Mouse (Mus musculus): ENCODE results near the gene Ldha. TPM values are rescaled to one million over a fixed set of nuclear protein-coding genes. Genes with fewer than 3 reads are reported as not detected.
"Not testable (repeated sequence)": the region's sequence is repeated elsewhere in the genome, so short reads cannot be mapped to it uniquely, and the experiment has no call there.

Ldha gene
- polyA plus RNA-seq, 1 experiment from 2014 or later, result 638 TPM

GRCm38 (mm10) chr7:46853365-46853764 lies 12.1 kb downstream of the Ldha start:
- Histone ChIP-seq H3K27ac (replicated peaks) (no peak overlapping the region), H3K27me3 (replicated peaks) (no peaks in the 10 kb centered on the region), H3K9ac (replicated peaks) (no peak overlapping the region), H3K4me3 (replicated peaks) (no peak overlapping the region), H3K36me3 (peaks cover 64% of the 10 kb centered on the region), H3K4me1 (no peaks in the 10 kb centered on the region), H3K4me2 (no peak overlapping the region), H3K9me3 (replicated peaks) (no peaks in the 10 kb centered on the region)
- WGBS, result 89% methylated on average over 9 of the region's 9 CpGs
- no peak for ATAC-seq (ENCODE audit: low FRiP score)

GRCm38 (mm10) chr7:46855866-46856560 lies 14.7 kb downstream of the Ldha start:
- Histone ChIP-seq H3K27me3 (replicated peaks) (no peaks in the 10 kb centered on the region), H3K9ac (replicated peaks) (no peak overlapping the region), H3K4me1 (no peaks in the 10 kb centered on the region), H3K4me2 (no peak overlapping the region), H3K27ac (replicated peaks) (no peak overlapping the region), H3K36me3 (peaks cover 44% of the 10 kb centered on the region), H3K4me3 (replicated peaks) (no peak overlapping the region), H3K9me3 (replicated peaks) (no peaks in the 10 kb centered on the region)
- WGBS, result 74% methylated on average over 7 of the region's 7 CpGs
- ATAC-seq (ENCODE audit: low FRiP score), result no peak

- H3K4me1 ChIP-seq, result no peaks in the 10 kb centered on the region
- 78% methylated on average over 9 of the region's 9 CpGs for WGBS
- ATAC-seq (ENCODE audit: low FRiP score), result no peak
- no peaks in the 10 kb centered on the region for H3K27me3 ChIP-seq (replicated peaks)
- no peak overlapping the region for H3K9ac ChIP-seq (replicated peaks)
- no peak overlapping the region for H3K4me3 ChIP-seq (replicated peaks)
- peaks cover 30% of the 10 kb centered on the region for H3K36me3 ChIP-seq
- no peak overlapping the region for H3K4me2 ChIP-seq
- H3K9me3 ChIP-seq (replicated peaks), result no peaks in the 10 kb centered on the region
- no peak overlapping the region for H3K27ac ChIP-seq (replicated peaks)
Observed at GRCm38 (mm10) chr7:46857436-46857835, 16.2 kb downstream of the Ldha start.

- Histone ChIP-seq H3K36me3 (peaks cover 14% of the 10 kb centered on the region), H3K27me3 (replicated peaks) (no peaks in the 10 kb centered on the region), H3K4me3 (replicated peaks) (no peak overlapping the region), H3K27ac (replicated peaks) (no peak overlapping the region), H3K4me1 (no peaks in the 10 kb centered on the region), H3K4me2 (no peak overlapping the region), H3K9ac (replicated peaks) (no peak overlapping the region), H3K9me3 (replicated peaks) (no peaks in the 10 kb centered on the region)
- 55% methylated on average over 6 of the region's 6 CpGs for WGBS
- no peak for ATAC-seq (ENCODE audit: low FRiP score)
Observed at GRCm38 (mm10) chr7:46859031-46859430, 17.8 kb downstream of the Ldha start.

- Histone ChIP-seq H3K27ac (replicated peaks) (no peak within 1 kb of the TSS), H3K4me2 (no peak within 1 kb of the TSS), H3K27me3 (replicated peaks) (no peaks in the 10 kb centered on the region), H3K4me3 (replicated peaks) (no peak within 1 kb of the TSS), H3K4me1 (no peaks in the 10 kb centered on the region), H3K36me3 (no peaks in the 10 kb centered on the region), H3K9ac (replicated peaks) (no peak within 1 kb of the TSS), H3K9me3 (replicated peaks) (no peaks in the 10 kb centered on the region)
- ATAC-seq (ENCODE audit: low FRiP score), result no peak
- WGBS, result 42% methylated on average over 10 of the region's 10 CpGs
Observed at GRCm38 (mm10) chr7:46860996-46861395, 19.7 kb downstream of the Ldha start, which contains the start of gene Ldhc. Gene Ldhc, plus strand, starts transcription at chr7:46861203.

- H3K4me3 ChIP-seq (replicated peaks), result no peak overlapping the region
- no peak overlapping the region for H3K4me2 ChIP-seq
- H3K9ac ChIP-seq (replicated peaks), result no peak overlapping the region
- H3K36me3 ChIP-seq, result no peaks in the 10 kb centered on the region
- H3K27me3 ChIP-seq (replicated peaks), result no peaks in the 10 kb centered on the region
- no peaks in the 10 kb centered on the region for H3K9me3 ChIP-seq (replicated peaks)
- ATAC-seq (ENCODE audit: low FRiP score), result no peak
- H3K4me1 ChIP-seq, result no peaks in the 10 kb centered on the region
- no peak overlapping the region for H3K27ac ChIP-seq (replicated peaks)
- WGBS, result 76% methylated on average over 4 of the region's 4 CpGs
Observed at GRCm38 (mm10) chr7:46871988-46872387, 30.7 kb downstream of the Ldha start.

- Histone ChIP-seq H3K4me1 (no peaks in the 10 kb centered on the region), H3K27ac (replicated peaks) (no peak overlapping the region), H3K4me2 (no peak overlapping the region), H3K9ac (replicated peaks) (no peak overlapping the region), H3K4me3 (replicated peaks) (no peak overlapping the region), H3K27me3 (replicated peaks) (no peaks in the 10 kb centered on the region), H3K36me3 (no peaks in the 10 kb centered on the region), H3K9me3 (replicated peaks) (no peaks in the 10 kb centered on the region)
- no peak for ATAC-seq (ENCODE audit: low FRiP score)
- WGBS, result 71% methylated on average over 4 of the region's 4 CpGs
Observed at GRCm38 (mm10) chr7:46876841-46877240, 35.6 kb downstream of the Ldha start.

GRCm38 (mm10) chr7:46877255-46877654 lies 36.0 kb downstream of the Ldha start:
- Histone ChIP-seq H3K27me3 (replicated peaks) (no peaks in the 10 kb centered on the region), H3K36me3 (no peaks in the 10 kb centered on the region), H3K9me3 (replicated peaks) (no peaks in the 10 kb centered on the region), H3K27ac (replicated peaks) (no peak overlapping the region), H3K9ac (replicated peaks) (no peak overlapping the region), H3K4me2 (no peak overlapping the region), H3K4me3 (replicated peaks) (no peak overlapping the region), H3K4me1 (no peaks in the 10 kb centered on the region)
- 88% methylated on average over 6 of the region's 6 CpGs for WGBS
- ATAC-seq (ENCODE audit: low FRiP score), result no peak

GRCm38 (mm10) chr7:46879851-46880250 lies 38.6 kb downstream of the Ldha start:
- Histone ChIP-seq H3K27ac (replicated peaks) (no peak overlapping the region), H3K36me3 (peaks cover 6% of the 10 kb centered on the region), H3K27me3 (replicated peaks) (no peaks in the 10 kb centered on the region), H3K4me2 (no peak overlapping the region), H3K9me3 (replicated peaks) (no peaks in the 10 kb centered on the region), H3K4me1 (no peaks in the 10 kb centered on the region), H3K4me3 (replicated peaks) (no peak overlapping the region), H3K9ac (replicated peaks) (no peak overlapping the region)
- ATAC-seq (ENCODE audit: low FRiP score), result no peak
- WGBS, result 97% methylated on average over 5 of the region's 5 CpGs

GRCm38 (mm10) chr7:46880992-46881391 lies 39.7 kb downstream of the Ldha start:
- ATAC-seq (ENCODE audit: low FRiP score), result no peak
- Histone ChIP-seq H3K4me1 (no peaks in the 10 kb centered on the region), H3K4me3 (replicated peaks) (no peak overlapping the region), H3K27me3 (replicated peaks) (no peaks in the 10 kb centered on the region), H3K27ac (replicated peaks) (no peak overlapping the region), H3K9ac (replicated peaks) (no peak overlapping the region), H3K4me2 (no peak overlapping the region), H3K9me3 (replicated peaks) (no peaks in the 10 kb centered on the region), H3K36me3 (peaks cover 9% of the 10 kb centered on the region)
- WGBS, result 96% methylated on average over 2 of the region's 2 CpGs

- ATAC-seq (ENCODE audit: low FRiP score); H3K4me3 ChIP-seq (replicated peaks); H3K9ac ChIP-seq (replicated peaks); H3K27ac ChIP-seq (replicated peaks); H3K4me2 ChIP-seq; H3K9me3 ChIP-seq (replicated peaks); H3K4me1 ChIP-seq; H3K27me3 ChIP-seq (replicated peaks): not testable (repeated sequence)
- 84% methylated on average over 8 of the region's 8 CpGs for WGBS
- peaks cover 17% of the 10 kb centered on the region for H3K36me3 ChIP-seq
Observed at GRCm38 (mm10) chr7:46881941-46882340, 40.7 kb downstream of the Ldha start.

GRCm38 (mm10) chr7:46883304-46883703 lies 42.0 kb downstream of the Ldha start:
- Histone ChIP-seq H3K4me2 (no peak overlapping the region), H3K4me3 (replicated peaks) (no peak overlapping the region), H3K27me3 (replicated peaks) (no peaks in the 10 kb centered on the region), H3K4me1 (no peaks in the 10 kb centered on the region), H3K36me3 (peaks cover 31% of the 10 kb centered on the region), H3K27ac (replicated peaks) (no peak overlapping the region), H3K9ac (replicated peaks) (no peak overlapping the region), H3K9me3 (replicated peaks) (no peaks in the 10 kb centered on the region)
- ATAC-seq (ENCODE audit: low FRiP score), result no peak
- WGBS, result 93% methylated on average over 3 of the region's 3 CpGs
